Mouse (Mus musculus) liver, postnatal 0 days (tissue): Measurements from ENCODE around the gene Myom1. TPM values are rescaled to one million over a fixed set of nuclear protein-coding genes. Genes with fewer than 3 reads are reported as not detected.
A peak's percentile ranks its signal among the peaks of the same experiment; 100 is the strongest.

Experiments
- ATAC-seq: fragments of 200-750 bp; cut with Nextera tagmentation; 2 replicates; pipeline ENCODE4 v1.8.0; 2017; ENCODE audit warnings: mild to moderate bottlenecking, moderate library complexity
- DNase-seq: peaks from one replicate; pipeline ENCODE4 v3.0.0-alpha.2; 2016
- H3K27ac ChIP-seq: fragments of 300-500 bp; sonication (generic); 2 replicates; pipeline ENCODE4 v1.5.1; 2014; ENCODE audit warnings: antibody characterized with exemption, moderate library complexity, mild to moderate bottlenecking, low read depth
- H3K27me3 ChIP-seq: fragments of 300-500 bp; sonication (generic); 2 replicates; pipeline ENCODE4 v1.6.1; 2014; ENCODE audit warnings: low read length, control low read depth, mixed read lengths; ENCODE audit not compliant: insufficient read depth
- H3K36me3 ChIP-seq: fragments of 300-500 bp; sonication (generic); replicated peaks from 2 replicates; pipeline ENCODE4 v1.6.1; 2014; ENCODE audit warnings: mild to moderate bottlenecking, control low read depth, low read length, moderate library complexity, mixed read lengths; ENCODE audit not compliant: insufficient read depth
- H3K4me1 ChIP-seq: fragments of 300-500 bp; sonication (generic); 2 replicates; pipeline ENCODE4 v1.6.1; 2014; ENCODE audit warnings: antibody characterized with exemption, mild to moderate bottlenecking, control low read depth; ENCODE audit not compliant: insufficient read depth
- H3K4me2 ChIP-seq: fragments of 300-500 bp; sonication (generic); 2 replicates; pipeline ENCODE4 v1.6.1; 2014; ENCODE audit warnings: low read depth, mild to moderate bottlenecking, low read length, moderate library complexity, mixed read lengths
- H3K4me3 ChIP-seq: fragments of 300-500 bp; sonication (generic); 2 replicates; pipeline ENCODE4 v1.5.1; 2014; ENCODE audit warnings: low read depth, low read length
- H3K9ac ChIP-seq: fragments of 300-500 bp; sonication (generic); replicated peaks from 2 replicates; pipeline ENCODE4 v1.6.1; 2014; ENCODE audit warnings: mild to moderate bottlenecking, moderate library complexity
- H3K9me3 ChIP-seq: fragments of 300-500 bp; sonication (generic); 2 replicates; pipeline ENCODE4 v1.6.1; 2016; ENCODE audit warnings: mild to moderate bottlenecking, control low read depth, low read length, mixed read lengths
- CTCF ChIP-seq: sonication (generic); IDR thresholded peaks from 2 replicates; pipeline ENCODE4 v1.5.1; 2016; ENCODE audit warnings: antibody characterized with exemption, low read depth
- EP300 ChIP-seq: IDR thresholded peaks from 2 replicates; pipeline ENCODE4 v1.6.1; 2016; ENCODE audit warnings: antibody characterized with exemption, low read depth, mild to moderate bottlenecking
- WGBS: fragments of 180-500 bp; shearing (Covaris S2); extraction: QIAGEN DNeasy Blood & Tissue Kit; methylation state at CpG from one replicate; pipeline ENCODE4 v1.1.7; 2014; ENCODE audit not compliant: insufficient replicate concordance; 5-methylcytosine and 5-hydroxymethylcytosine counted together
- polyA plus RNA-seq: library from polyadenylated mRNA; unstranded; fragments of >200 nt; fragmentation: Nextera tagmentation; extraction: Ambion mirVana; gene quantifications from 2 replicates; pipeline ENCODE4 v1.2.1, GENCODE M21; 2015

Myom1 gene
- polyA plus RNA-seq, 1 experiment from 2014 or later: 2.1 TPM

DNA sequence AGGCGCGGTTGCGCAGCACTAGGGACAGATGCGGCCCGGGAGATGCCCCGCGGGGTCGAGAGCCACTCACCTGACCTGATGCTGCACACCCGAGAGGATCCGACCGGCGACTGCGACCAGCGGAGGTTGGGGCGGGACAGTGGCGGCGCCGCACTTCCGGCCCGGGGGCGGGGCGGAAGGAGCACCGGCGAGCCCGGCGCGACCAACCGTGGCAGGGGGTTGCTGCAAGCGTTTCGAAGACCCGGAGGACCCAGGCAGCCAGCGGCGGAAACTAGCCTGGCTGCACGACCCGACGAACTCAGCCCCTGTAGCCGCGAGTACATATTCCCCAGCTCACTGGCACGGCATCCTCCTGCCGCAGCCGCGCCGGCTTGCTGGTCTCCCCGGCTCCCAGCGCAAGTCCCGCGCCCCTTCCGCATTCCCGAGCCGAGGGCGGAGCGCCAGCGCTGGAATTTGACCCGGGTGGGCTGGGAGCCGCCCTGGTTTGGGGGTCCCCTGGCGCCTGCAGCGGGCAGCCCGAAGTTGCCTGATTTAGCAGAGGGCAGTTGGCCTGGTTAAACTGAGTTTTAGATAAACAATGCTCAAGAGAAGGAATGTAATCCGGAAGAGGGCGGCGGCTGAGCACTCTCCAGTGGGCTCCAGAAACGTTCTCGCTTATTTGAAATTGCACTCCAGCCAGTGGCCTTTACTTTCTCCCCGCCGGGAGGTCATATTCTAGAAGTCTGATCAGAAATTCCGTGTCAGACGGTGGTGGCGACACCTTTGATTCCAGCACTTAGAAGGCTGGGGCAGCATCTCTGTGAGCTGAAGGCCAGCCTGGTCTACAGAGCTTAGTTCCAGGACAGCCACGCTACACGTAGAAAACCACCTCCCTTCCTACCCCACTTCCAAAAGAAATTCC, 11.8 kb upstream of the Myom1 start:
- TF ChIP-seq CTCF (no peak), EP300 (peak; percentile 20; the same call in 1 of the 2 replicates)
- DNase-seq: peak; percentile 91
- Histone ChIP-seq H3K36me3 (peaks cover 27% of the 10 kb centered on the region), H3K27me3 (no peaks in the 10 kb centered on the region), H3K9ac (peak overlapping the region; percentile 76), H3K4me1 (peaks cover 49% of the 10 kb centered on the region), H3K9me3 (no peaks in the 10 kb centered on the region), H3K4me3 (peak overlapping the region; percentile 84), H3K27ac (peak overlapping the region; percentile 90), H3K4me2 (peak overlapping the region; percentile 92)
- ATAC-seq: peak; percentile 90
- whole genome bisulfite sequencing: under 1% methylated on average over 60 of the region's 70 CpGs

DNA sequence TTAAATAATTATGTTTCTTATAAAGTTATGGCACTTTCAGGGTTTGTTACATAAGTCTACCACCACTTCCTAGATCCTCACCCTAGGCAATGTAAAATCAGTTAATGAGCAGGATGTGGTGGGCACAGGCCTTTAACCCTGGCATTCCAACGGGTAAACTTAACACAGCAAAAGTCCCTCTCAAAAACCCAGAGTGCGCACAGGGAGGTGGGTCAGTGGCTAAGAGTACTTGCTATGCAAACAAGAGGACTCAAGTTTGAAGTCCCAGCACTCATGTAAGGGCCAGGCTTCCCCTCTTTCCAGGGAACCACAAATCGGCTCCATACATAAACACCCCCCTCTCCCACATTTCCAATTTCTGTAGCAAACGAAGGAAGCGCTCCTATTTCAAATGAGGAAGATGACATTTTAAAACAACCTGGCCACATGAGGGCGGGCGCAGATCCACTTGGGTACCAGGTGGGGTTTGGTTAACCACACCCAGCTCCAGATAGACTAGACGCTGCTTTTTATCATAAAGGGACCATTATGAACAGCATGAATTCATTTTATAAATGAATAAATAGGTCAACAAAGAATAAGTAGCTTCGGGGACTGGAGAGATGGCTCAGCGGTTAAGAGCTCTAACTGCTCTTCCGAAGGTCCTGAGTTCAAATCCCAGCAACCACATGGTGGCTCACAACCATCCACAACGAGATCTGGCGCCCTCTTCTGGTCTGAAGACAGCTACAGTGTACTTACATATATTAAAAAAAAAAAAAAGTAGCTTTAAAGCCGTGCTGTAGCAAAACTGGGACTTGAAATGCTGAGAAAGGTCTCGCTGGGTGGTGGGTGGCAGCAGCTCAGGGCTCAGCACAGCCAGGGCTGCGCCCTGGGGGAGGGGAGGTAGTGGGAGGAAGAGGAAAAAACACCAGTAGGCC, 10.5 kb upstream of the Myom1 start:
- Histone ChIP-seq H3K27ac (no peak overlapping the region), H3K4me2 (no peak overlapping the region), H3K9ac (no peak overlapping the region), H3K4me1 (peaks cover 39% of the 10 kb centered on the region), H3K27me3 (no peaks in the 10 kb centered on the region), H3K9me3 (no peaks in the 10 kb centered on the region), H3K4me3 (no peak overlapping the region), H3K36me3 (peaks cover 33% of the 10 kb centered on the region)
- TF ChIP-seq EP300: no peak
- TF ChIP-seq CTCF: peak; percentile 42
- DNase-seq: no peak
- WGBS: 73% methylated on average over 16 of the region's 16 CpGs
- ATAC-seq: no peak

DNA sequence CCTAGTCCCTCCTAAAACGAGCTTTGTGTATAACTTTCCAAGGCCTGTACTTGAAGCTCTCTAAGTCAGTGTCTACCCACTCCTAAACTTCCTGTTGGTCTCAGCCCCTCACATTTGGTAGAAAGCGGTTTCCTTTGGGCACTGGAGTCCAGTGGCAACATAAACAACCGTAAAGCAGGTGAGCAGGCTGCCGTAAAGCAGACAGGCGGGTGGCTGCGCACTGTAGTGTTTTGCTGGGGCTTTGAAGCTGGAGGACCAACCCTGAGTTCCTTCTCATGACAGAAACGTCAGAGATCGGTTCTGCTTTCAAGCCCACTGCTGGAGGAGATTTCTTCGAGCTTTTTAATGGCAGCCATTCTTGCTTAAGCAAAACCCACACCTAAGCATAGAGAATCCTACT, 9.8 kb upstream of the Myom1 start:
- Histone ChIP-seq H3K4me1 (peaks cover 37% of the 10 kb centered on the region), H3K27ac (no peak overlapping the region), H3K36me3 (peaks cover 33% of the 10 kb centered on the region), H3K9me3 (no peaks in the 10 kb centered on the region), H3K4me2 (no peak overlapping the region), H3K4me3 (no peak overlapping the region), H3K9ac (no peak overlapping the region), H3K27me3 (no peaks in the 10 kb centered on the region)
- ATAC-seq (no peak), DNase-seq (no peak)
- WGBS: 84% methylated on average over 9 of the region's 9 CpGs
- TF ChIP-seq EP300: no peak

DNA sequence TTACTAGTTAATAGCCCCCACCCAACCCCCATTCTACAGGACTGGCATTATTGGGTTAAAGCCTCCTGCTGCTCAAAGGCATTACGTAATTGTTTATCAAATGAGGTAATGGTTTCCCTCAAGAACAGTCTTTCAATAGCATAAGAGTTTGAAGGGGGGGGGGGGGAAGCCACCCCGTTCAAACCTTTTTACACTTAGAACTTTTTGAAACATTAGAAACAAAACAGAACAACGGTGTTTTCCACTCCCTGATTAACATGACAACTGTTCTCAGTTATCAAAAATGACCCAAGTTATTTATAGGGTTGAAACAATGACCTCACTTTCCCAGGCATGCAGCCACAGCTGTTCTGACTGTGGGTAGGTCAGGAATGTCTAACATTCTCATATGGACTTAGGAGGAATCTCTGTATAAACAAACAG, 9.0 kb upstream of the Myom1 start:
- Histone ChIP-seq H3K36me3 (peaks cover 33% of the 10 kb centered on the region), H3K27me3 (no peaks in the 10 kb centered on the region), H3K27ac (0 out of 2 replicates have a peak overlapping the region, but pooled peaks have one; percentile 58), H3K9me3 (no peaks in the 10 kb centered on the region), H3K9ac (no peak overlapping the region), H3K4me2 (no peak overlapping the region), H3K4me1 (peaks cover 29% of the 10 kb centered on the region), H3K4me3 (no peak overlapping the region)
- 45% methylated on average over 3 of the region's 3 CpGs for WGBS
- TF ChIP-seq CTCF: no peak
- DNase-seq (no peak), ATAC-seq (no peak)

DNA sequence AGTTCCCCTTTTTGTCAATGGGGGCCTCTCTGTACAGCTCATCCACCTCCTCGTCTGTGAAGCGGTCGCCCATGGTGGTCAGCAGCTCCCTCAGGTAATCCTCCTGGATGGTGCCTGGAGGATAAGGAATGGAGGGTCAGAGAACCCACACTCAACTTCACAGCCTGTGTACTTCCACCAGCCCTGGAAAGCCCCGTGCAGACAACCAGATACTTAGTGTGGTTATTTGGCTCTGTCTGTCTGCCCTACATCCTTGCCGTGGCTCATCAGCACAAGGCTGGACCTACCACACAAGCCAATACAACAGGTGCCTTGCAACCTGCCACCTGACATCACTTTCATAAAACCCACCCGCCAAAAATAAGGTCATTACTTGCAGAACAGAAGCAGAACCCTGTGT, 7.8 kb upstream of the Myom1 start:
- Histone ChIP-seq H3K27me3 (no peaks in the 10 kb centered on the region), H3K27ac (no peak overlapping the region), H3K36me3 (peaks cover 33% of the 10 kb centered on the region), H3K9ac (no peak overlapping the region), H3K4me3 (no peak overlapping the region), H3K4me2 (no peak overlapping the region), H3K4me1 (peaks cover 20% of the 10 kb centered on the region), H3K9me3 (no peaks in the 10 kb centered on the region)
- no peak for DNase-seq
- TF ChIP-seq CTCF (no peak), EP300 (no peak)
- 73% methylated on average over 6 of the region's 6 CpGs for WGBS
- no peak for ATAC-seq

DNA sequence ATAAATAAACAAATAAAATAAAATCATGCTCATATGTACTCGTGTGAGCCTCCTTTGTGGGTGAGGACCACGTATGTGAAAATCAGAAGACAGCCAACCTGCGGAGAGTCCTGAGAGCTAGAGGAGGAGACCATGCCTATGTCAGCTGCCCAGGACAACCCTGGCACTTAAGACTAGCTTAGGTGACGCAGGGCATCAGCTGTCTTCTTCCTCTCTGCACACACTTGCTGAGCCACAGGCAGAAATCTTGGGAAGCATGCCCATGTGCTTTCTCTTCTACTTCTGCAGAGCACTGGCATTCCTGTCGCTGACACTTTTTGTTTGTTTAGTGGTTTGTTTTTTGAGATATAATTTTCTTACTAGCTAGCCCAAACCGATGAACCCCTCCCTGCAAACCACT, 6.9 kb upstream of the Myom1 start:
- H3K36me3 ChIP-seq: peaks cover 33% of the 10 kb centered on the region

More for the DNA sequence above, 6.9 kb upstream of the Myom1 start:
- Histone ChIP-seq H3K9ac (no peak overlapping the region), H3K4me3 (no peak overlapping the region), H3K4me1 (peaks cover 24% of the 10 kb centered on the region), H3K27ac (no peak overlapping the region), H3K9me3 (no peaks in the 10 kb centered on the region), H3K27me3 (no peaks in the 10 kb centered on the region), H3K4me2 (no peak overlapping the region)
- DNase-seq (no peak), ATAC-seq (no peak)
- no peak for TF ChIP-seq EP300
- TF ChIP-seq CTCF: no peak
- WGBS: 80% methylated on average over 6 of the region's 6 CpGs
